Mouse (Mus musculus) cerebellum, adult 18-20 months (tissue): ENCODE measurements around the gene Decr2.
"Not testable (repeated sequence)": the region's sequence is repeated elsewhere in the genome, so short reads cannot be mapped to it uniquely, and the experiment has no call there.

Source experiments
- DNase-seq, 2 experiments: peaks; one replicate each; pipeline ENCODE4 v3.0.0; 2021

The Decr2 gene

DNA sequence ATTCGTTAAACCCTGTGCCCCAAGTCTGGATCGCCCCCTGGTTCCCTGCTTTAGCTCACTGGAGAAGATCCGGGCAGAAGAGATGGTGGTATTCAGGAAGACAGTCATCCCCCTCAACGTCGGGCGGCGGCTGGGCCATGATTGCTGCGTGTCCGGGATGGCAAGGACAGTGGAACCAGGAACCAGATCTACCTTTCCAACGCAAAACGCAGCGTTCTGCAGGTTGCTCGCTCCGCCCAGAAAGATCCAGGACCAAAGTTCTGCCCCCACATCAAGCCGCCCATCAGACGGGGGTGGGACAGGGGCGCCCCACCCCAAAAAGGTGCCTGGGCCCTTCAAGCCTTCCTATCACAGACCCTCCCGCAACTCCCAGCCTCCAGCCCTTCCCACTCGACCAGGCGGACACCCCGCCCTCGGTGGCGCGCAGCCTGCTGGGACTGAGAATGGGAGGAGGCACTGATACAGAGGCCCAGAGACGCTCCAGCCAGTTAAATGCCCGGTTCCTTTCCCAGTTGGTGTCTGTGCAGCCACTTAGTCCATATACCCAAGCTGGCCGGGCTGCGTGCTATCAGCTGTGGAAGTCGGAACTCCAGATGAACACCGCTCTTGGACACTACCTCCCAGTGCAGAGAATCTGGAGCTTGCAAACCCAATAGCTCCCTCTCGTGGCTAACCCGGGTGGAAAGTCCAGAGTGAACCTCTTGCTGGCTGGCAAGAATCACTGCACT lies at the start of gene Decr2:
Gene Decr2, minus strand, starts transcription at position 433 of the 728 bp plus-strand sequence.
- DNase-seq = peak; percentile 90 to 91

DNA sequence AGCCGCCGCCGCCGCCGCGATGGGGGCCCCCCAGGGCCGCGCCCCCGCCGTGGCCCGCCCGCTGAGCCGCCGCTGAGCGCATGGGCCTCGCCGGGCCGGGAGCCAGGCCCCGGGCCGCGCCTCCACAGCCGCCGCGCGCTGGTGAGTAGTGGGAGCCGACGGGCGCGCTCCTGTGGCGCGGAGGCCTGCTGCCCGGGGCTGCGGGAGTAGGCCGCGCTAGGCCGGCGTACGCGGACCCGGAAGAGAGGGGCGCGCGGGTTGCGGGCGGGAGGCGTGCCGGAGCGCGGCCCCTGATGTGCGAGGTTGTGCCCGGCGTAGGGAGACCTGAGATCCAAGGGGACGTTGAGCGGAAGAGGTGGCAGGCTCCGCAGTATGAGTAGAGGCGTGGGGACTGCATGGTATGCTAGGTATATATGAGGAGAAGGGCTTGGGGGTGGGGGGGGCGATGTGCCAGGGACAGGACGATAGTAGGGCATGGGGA lies 48.8 kb upstream of the Decr2 start:
- DNase-seq = no peak

DNA sequence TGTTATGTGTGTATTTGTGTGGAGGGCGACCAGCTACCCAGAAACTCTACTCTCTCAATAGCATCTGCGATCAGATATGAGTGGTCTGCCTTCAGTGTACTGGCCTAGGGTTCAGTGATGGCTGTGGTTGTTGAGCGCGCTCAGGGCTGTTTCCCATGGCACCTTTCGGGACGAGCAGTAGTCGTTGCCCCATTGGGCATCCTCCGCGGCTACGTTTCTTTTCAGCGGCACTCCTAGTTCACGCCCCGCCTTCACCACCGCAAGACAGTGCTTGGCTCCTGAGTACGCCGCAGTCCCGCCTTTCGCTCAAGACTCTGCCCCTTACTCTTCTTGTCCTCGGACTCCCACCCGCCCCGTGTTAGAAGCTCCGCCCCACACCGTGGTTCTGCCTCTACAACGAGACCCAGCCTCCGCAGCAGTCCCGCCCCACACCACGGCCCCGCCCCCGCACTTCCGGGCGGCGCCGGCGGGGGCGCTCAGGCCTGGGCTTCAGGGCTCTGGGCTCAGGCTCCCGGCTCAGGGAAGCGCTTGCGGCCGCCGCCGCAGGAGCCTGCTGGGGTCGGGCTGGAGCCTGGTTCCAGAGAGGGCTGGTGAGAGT lies 48.2 kb upstream of the Decr2 start, which contains the start of gene Axin1:
Gene Axin1, plus strand, starts transcription at position 450 of the 598 bp plus-strand sequence.
- DNase-seq = peak; percentile 92 to 98

DNA sequence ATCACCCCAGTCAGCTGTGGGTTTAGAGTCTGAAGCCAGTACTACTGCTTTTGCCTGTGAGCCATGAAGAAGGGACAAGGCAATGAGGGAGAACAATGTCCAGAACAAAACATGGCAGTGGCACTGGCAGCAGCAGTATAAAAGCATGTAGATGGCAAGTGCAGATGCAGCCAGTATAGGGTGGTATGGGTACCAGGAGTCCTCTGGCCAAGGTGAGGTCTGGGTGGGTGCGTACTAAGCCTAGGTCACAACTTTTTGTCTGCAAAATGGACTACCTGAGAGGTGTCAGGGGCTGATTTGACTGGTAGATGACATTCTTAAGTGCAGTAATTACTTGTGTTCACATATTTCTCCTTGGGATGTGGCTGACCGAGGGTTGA lies 47.6 kb upstream of the Decr2 start:
- no peak for DNase-seq

DNA sequence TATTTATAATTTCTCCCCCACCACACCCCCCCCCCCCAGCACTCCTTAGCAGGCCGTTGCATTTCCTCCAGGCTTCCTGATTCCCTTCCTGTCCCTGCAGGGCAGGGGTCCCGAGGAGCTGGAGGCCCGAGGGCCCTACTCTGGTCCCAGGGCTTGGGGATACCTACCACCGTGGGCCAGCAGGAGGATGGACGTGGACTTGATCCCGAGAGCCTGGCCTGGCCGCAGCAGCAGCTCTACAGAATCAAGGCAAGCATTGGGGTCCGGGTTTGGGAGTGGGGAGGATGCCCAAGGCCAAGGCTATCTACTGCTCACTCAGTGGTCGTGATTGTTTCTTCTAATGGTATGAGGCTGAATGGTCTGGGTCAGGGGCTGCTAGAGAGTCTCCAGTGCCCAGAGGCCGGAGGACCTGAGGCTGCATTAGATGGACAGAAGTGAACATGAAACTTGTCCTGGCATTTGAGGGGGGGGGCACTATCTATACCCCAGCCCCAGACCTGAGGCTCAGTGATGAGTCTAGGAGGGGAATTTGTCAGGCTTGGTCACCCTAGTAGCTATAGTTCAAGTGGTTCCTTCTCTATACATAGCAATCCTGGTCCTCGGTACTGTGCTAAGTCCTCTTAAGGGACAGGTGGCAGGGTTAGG lies 47.1 kb upstream of the Decr2 start:
- DNase-seq = no peak

DNA sequence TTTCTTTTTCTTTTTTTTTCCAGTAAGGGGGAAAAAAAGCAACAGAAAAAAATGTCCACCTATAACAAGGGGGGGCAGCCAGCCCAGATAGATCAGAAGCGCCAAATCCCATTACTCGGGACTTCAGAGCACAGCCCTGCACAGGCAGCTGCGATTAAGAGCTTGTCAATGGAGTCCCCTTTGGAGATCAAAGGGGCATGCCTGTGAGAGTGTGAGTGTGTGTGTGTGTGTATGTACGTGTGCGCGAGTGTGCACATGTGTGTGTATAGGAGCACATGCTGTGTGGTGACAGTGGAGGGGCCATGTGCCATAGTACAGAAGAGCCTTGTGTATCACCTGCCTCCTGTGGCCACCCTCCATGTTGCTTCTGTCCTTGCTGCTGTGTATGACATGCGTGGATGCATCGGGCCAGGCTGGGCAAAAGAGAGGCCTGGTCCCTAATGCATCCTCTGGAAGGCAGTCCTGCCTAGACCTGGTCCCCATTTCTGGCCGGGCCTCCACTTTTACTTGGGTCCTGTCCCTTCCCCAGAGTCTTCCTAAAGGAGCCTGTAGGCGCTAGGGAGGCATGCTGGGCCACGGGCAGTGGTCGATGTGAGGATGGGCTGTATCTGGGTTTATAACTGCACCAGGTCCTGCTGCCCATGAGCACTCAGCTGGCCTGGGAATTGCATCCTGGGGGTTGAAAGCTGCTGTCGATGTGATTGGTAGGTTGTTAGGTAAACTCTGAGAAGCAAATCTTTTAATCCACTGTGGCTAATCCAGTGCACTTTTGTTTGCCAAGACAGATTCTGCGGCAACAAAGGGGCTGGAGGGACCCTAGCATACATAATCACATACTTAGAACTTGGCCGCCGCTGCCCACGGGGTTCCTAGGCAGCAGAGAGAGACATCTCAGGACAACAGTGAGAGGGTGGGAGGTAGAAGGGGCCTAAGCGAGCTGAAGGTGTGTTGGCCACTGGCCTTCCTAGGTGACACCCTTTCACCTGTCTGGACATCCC lies 42.0 kb upstream of the Decr2 start:
- DNase-seq = no peak

DNA sequence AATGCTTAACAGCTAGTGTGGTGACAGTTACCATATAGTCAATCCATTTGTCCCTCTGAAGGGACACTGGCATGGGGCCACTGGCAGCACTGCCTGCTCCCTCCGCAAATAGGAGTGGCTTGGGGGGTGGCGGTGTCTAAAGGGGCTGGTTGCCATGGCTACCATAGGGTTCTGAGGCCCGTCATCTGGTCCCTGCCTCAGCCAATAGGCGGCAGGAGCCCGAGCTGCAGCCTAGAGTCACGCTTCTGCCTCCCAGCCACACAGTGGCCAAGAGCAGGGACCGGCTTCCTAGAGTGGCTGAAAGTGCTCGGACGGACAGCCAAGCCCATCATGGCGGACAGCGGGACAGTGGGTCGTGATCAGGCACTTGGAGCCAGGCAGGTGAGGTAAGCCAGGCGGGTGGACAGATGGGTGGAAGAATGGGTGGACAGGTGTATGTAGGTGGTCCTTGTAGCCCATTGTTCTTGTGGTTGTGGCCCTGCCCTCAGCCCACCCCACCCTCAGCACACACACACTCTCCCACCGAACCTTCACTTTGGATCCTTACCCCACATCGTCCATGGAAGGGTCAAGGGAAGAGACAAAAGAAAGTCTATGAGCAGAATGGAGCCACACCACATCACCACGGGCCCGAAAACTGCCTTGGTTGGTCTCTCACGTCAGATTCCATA lies 41.1 kb upstream of the Decr2 start:
- DNase-seq = no peak

DNA sequence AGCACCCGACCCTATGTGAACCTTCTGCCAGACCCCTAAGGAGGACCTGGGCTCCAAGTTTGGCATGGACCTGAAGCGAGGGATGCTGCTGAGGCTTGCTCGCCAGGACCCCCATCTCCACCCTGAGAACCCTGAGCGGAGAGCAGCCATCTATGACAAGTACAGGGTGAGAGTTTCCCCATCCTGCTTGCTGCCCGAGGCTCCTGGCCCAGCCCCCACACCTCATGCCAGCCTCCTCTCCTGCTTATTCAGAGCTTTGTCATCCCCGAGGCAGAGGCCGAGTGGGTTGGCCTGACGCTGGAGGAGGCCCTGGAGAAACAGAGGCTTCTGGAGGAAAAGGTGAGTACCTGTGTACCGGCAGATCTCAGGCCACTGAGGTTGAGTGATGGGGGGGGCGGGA lies 35.1 kb upstream of the Decr2 start:
- no peak for DNase-seq

DNA sequence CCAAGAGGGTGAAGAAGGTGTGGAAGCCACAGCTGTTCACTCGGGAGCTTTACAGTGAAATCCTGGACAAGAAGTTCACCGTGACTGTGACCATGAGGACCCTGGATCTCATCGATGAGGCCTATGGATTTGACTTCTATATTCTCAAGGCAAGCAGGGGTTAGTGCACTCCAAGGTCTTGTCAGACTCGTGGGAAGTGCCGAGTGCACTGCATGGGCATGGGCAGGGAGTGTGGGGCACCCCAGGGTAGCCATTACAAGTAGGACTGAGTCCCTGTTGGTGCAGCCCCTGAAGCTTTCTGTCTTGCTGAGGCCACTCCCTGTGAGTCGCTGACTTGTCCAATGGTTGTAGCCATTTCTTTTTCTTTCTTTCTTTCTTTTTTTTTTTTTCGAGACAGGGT lies 34.4 kb upstream of the Decr2 start:
- no peak for DNase-seq

DNA sequence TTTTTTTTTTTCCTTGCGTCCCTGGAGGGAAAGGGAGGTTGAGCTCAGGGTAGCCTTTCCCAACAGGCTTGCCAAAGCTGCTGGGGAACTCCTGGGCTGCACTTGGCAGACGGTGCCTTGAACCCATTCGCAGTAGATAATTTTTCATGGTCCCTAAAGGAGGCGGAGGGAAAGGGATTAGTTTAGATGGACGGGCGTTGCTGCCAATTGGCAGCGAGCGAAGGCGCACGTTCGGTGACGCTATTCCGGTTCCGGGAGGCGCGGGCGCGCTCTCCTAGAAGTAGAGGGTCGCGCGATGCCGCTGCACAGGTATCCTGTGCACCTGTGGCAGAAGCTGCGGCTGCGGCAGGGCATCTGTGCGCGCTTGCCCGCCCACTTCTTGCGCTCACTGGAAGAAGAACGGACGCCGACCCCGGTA lies 33.1 kb upstream of the Decr2 start, which contains the start of gene Mrpl28:
Gene Mrpl28, plus strand, starts transcription at position 234 of the 418 bp plus-strand sequence.
- DNase-seq = peak; percentile 90

DNA sequence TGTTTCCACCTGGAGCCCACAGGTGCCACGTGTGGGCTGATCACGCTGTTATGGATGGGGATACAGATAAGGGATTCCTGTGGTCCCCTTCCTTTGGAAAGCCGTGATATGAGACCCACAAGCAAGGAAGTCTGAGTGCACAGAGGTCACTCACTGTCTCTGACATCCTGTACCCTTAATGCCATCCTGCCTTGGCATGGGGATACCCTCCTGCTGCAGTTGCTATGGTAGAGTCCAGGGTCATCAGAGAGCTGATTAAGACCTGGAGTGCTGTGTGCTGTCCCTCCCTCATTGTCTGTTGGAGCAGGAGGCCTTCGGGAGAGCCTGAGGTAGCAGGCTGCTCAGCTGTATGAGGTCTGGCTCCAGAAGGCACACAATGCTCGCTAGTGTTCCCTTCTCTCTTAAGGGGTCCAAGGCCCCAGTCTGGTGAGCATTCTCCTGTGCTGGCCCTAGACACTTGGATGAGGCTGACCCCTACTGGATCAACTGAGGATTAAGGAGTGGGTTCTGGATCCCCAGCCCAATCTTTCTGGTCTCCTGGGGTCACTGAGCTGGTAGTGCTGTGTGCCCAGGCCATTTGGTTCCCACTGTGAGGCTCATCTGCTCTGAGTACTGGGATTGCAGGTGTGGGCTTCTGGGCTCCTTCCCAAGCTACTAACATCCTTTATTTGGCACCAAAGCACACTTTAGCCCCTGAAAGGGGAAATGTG lies 32.4 kb upstream of the Decr2 start:
- DNase-seq = no peak

DNA sequence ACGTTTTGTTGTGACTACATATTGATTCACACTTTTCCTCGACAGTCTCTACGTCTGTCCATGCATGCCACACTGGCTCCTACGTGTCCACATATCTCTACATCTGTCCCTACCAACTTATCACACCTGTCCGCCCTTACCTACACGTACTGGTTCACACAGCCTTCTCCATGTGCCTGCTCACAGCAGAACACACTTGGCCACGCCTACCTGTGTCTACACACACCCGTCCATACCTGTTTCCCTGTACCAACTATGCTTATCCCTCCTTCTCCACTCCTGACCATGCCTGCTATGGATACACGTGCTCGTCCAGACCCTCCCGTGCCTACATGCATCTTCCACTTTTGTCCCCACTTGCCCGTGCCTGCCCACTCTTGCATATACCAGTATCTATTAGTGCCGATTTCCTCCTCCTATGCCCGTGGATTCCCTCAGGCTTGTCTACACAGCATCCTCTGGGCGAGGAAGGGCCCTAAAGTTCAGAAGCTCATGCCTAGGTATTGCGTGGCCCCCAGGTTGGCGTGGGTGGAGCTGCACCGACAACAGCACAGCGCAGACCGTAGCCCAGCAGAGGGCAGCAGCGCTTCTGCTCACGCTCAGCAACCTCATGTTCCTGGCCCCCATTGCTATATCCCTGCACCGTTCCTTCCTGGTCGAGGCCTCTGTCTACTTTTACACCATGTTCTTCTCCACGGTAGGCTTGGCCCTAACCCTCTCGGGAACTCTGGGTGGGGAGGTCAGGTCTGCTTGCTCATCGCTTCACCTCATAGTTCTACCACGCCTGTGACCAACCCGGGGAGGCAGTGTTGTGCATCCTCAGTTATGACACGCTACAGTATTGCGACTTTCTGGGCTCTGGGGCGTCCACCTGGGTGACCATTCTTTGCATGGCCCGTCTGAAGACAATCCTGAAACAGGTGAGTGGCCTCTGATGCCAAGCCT lies 29.9 kb upstream of the Decr2 start:
- DNase-seq = peak; percentile 72 to 76

DNA sequence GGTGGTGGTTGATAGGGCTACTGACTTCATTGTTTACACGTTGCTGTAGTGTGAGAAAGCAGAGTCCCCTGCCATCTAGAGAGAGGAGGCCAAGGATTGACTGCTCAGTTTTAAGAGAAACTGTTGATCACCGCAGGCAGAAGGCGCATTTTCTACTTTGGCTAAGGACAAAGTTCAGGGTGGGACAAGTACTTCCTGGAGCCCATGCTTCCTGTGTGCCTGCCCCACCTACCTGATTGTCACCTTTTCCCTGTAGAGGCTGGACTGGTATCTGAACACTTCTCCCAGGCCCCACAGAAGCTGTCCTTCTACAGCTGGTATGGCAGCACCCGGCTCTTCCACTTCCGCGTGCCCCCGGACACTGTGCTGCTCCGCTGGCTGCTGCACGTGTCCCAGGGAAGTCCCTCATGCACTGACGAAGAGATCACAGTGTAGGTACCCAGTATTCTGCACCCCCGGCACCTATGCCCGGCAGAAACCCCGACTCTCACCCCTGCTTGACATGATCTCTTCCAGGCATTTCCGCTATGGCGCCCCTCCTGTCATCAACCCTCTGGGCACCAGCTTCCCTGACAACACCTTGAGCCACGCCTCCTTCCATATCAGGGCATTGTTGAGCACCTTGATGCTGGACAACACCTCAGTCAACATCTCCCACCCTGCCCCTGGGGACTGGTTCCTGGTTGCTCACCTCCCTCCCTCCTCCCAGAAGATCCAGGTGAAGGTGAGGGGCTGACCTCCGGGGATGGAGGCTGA lies 26.5 kb upstream of the Decr2 start:
- DNase-seq = no peak

DNA sequence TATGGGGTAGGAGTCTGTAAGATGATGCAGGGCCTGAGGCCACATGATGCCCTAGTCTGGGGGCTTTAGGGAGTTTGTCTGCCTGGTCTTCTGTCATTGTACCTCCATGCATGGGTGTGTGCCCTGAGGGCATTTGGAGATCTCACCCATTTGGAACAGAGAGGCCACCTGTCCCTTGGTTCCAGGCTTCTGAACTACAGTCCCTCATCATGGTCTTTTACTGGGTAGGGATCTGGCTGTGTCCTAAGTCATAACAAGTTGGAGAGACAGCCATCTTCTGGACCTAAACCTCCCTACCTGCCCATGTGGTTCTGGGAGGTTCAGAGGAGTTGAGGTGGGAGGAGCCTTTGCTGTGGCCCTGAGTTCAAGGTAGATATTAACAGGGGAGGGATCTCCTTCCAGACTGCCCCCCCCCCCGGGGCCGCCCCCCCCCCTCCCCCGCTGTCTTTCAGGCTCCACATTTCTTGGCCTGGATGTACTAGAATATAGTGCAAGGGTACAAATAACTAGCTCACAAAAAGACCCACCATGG lies 25.9 kb upstream of the Decr2 start:
- DNase-seq = no peak

DNA sequence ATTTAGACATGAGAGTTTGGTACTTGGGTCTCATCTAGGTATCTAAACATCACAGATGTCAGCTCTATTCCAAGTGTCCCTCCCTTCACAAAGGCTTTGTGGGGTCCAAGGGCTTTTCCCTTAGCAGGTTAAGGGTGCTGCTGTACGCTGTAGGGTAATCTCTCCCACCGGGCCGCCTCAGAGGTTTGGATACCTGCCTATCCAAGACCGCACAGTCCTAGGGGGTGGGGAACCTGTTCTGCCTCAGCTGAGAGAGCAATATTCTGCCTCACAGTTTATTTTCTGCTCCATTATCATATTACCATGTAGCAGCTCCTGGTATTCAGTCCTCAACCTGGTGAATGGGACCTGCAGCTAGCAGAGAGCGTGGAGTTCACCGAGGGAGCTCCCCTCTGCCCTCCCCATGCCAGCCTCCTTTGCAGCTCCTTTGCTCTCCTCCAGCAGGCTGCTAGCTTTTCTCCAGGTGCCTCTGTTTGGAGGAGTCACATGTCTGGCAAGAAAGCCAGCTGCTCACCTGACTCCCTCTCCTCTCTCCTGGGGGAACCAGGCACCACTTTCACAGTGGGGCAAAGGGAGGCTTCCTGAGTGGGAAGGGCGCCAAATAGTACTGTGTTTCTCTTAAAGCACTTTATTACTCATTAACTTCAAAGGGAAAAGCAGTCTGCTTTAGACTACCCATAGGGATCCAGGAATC lies 25.2 kb upstream of the Decr2 start:
- DNase-seq = no peak

DNA sequence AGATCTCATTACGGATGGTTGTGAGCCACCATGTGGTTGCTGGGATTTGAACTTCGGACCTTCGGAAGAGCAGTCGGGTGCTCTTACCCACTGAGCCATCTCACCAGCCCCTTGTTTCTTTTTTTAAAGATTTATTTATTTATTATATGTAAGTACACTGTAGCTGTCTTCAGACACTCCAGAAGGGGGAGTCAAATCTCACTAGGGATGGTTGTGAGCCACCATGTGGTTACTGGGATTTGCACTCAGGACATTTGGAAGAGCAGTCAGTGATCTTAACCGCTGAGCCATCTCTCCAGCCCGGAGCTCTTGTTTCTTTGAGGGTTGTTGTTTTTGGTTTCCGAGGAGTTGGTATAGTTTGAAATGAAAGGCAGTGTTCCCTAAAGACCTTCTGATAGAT lies 24.3 kb upstream of the Decr2 start:
- not testable (repeated sequence) for DNase-seq

DNA sequence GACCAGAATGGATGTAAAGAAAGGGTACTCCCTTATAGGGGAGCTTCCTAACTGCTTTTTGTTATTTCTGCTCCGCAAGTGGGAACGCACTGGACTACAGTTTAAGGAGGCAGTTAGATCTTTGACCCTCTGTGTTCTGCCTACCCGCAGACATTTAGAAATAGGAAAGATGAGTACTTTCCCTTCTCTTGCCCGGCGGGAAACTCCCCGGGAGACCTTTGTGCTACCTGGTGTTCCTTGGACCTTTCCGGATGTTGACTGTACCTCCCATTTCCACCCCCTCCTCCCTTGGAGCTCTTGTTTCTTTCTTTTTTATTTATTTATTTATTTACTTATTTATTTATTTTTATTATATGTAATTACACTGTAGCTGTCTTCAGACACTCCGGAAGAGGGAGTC lies 23.9 kb upstream of the Decr2 start:
- DNase-seq = no peak

DNA sequence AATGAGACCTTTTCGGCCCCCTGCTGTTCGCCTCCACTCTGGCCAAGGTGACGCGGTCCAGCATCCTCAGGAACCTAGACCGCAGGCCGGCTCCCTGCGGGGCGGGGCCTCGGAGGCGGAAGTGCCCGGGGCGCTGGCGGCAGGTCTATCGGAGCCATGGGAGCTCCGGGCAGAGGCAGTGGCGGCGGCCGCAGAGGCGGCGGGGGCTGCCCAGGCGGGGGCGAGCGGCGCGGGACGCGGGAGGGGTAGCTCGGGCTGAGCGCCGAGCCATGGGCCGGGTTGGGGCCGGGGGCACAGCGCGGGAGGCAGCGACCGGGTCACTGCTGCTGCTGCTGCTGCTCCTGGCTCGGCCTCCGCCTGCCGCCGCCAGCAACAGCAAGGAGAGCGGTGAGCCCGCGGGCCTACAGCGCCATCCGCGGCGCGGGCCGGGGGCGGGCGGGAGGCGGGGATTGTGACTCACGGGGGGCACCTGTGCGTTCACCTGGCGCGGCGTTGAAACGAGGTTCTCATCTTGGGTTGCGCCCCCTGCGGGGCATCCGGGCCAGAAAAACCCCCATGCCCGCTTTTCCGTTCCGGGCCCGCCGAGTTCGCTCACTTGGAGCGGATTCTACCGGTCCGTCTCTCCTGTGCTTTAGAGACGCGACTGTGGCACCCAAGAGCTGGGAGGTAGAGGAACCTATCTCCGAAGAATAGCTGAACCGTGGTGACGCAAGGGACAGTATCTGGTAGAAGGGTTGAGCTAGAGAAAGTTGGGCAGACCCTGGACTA lies 23.2 kb upstream of the Decr2 start, which contains the start of gene Tmem8:
Gene Tmem8, plus strand, starts transcription at position 119 of the 768 bp plus-strand sequence.
- peak; percentile 80 to 85 for DNase-seq
